Mouse (Mus musculus): ENCODE results near the gene Ascc1. TPM values are rescaled to one million over a fixed set of nuclear protein-coding genes. Genes with fewer than 3 reads are reported as not detected.
"Not testable (repeated sequence)": the region's sequence is repeated elsewhere in the genome, so short reads cannot be mapped to it uniquely, and the experiment has no call there.

Ascc1 gene
- total RNA-seq, 2 experiments from 2014 or later: 26.1 to 33.7 TPM

GRCm38 (mm10) chr10:60109336-60109735, 106.7 kb downstream of the Ascc1 start:
- no peak for DNase-seq (ENCODE audit: low spot score in 2 of 2)

GRCm38 (mm10) chr10:60109989-60110388, 107.4 kb downstream of the Ascc1 start:
- DNase-seq (ENCODE audit: low spot score in 2 of 2): no peak

DNA sequence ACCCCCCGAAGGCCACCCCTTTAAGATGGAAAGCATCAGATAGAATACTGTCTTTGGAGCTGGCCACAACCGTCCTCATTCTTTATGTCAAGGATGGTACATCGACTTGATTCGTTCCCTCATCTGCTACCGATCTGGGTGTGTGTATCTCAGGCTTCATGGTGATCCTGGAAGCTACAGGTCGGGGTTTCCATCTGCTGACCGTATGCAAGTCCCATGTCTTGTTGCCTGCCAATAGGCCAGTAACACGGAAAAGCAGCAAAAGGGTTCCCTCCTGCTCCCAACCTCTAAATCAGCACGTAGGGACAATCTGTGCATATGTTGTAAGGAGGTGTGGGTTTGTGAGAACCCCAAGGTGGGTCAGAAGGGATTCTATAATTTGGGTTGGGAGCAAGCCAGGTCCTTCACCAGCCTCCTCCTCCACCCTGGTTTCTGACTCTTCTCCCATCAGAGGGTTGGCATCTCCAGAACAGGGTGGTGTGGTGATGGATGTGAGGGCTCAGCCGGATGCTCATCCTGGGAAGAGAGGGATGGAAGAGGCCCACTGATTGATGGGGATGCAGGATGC, 108.4 kb downstream of the Ascc1 start:
- DNase-seq (ENCODE audit: low spot score in 2 of 2): no peak

GRCm38 (mm10) chr10:60113965-60114690, 111.5 kb downstream of the Ascc1 start:
- no peak for DNase-seq (ENCODE audit: low spot score in 2 of 2)

DNA sequence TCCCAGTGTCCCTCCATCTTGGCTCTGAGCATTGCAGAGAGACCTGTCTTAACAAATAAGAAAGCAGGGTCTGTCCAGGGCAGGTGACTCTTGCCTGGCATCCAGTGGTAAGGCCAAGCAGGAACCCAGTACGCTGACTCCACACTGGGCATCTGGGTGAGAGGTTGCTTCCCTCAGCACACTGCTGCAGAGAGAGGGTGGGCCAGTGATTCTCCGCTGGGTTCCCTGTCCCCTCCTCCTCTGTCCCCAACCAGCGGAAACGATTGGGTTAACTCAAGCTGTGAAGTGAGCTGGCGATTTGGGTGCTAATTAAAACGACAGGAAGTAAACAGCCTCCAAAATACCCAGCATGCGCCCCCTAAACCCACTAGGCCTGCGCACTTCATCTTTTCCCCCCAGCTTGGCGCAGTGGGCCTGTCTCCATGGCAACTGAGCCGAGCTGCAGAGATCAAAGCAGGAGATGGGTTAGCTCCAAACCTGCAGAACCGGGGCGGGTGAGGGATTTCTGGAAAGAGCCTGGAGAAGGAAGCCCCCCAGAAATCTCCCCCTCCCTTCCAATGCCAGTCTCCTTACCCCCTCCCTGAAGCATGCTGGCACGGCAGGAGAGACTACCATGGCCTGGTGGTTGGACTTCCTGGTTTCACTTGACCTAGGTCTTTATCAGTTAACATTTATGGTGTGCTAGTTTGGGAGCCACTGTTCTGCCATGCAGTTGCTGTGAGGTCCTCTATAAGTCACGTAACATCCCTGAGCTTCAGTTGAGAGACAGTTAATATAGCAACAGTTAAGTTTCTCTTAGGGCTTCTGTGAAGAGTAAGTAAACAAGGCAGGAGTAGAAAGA, 113.0 kb downstream of the Ascc1 start:
- DNase-seq (ENCODE audit: low spot score in 2 of 2): no peak

DNA sequence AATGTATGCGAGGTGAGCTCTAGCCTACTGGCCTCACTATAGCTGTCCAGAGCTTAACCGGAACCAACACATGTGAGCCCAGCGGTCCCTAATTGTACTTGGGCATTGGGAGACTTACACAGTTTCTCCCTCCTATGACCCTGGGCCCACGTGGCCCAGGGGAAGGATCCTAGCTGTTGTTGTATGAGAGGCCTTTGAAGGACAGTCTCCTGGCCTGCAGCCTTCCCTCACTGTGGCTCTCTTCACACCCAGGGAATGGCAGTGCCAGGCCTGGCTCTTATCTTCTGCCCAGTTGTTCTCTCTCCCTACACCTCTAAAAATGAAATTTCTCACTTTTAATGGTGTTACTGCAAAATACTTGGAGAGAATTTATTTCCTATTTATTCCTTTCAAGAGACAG, 114.4 kb downstream of the Ascc1 start:
- no peak for DNase-seq (ENCODE audit: low spot score in 2 of 2)

GRCm38 (mm10) chr10:60118464-60118863, 115.9 kb downstream of the Ascc1 start:
- no peak for DNase-seq (ENCODE audit: low spot score in 2 of 2)

DNA sequence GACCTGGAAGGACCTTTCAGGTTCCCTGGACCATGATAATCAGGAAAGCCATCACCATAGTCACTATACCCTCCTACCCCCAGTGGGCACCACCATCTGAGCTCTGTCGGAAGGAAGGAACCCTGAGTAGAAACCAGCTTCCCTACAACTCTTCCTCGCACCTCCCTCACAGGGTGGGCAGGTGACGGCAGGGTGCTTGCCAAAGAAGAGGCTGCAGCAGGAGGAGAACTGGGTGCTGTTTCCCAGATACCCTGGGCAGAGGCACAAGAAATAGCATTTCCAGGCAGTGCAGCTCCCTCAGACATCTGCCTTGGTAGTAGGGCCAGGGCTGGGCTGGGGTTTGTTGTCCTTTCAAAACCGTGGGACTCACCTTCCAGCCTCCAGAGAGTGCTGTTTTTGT, 118.0 kb downstream of the Ascc1 start:
- DNase-seq (ENCODE audit: low spot score in 2 of 2): no peak

- DNase-seq (ENCODE audit: low spot score in 2 of 2): peak; percentile 10 to 42
These were observed 121.5 kb downstream of the Ascc1 start for GRCm38 (mm10) chr10:60124078-60124477.

GRCm38 (mm10) chr10:60125529-60126327, 123.1 kb downstream of the Ascc1 start:
- DNase-seq (ENCODE audit: low spot score in 2 of 2): no peak

DNA sequence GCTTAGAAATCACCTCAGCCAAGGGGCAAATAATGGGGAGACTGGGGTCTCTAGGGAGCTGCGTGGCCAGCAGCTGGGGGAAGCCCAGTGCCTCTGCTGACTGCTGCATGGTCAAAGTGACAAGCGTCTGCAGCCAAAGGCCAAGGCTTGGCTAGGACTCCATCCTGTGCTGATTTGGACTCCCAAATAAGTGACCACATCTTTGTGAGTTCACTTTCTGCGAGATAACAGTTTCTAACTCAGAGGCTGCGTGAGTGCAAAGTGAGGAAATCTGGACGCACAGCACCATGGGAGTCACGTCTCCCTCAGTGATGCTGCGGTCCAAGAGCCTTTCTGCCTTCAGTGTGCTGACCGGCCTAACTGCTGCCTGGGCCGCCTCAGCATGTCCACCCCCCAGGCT, 125.7 kb downstream of the Ascc1 start:
- DNase-seq (ENCODE audit: low spot score in 2 of 2): no peak

- DNase-seq (ENCODE audit: low spot score in 2 of 2): no peak
These were observed 127.9 kb downstream of the Ascc1 start for GRCm38 (mm10) chr10:60130504-60130903.

GRCm38 (mm10) chr10:60133501-60133900, 130.9 kb downstream of the Ascc1 start:
- DNase-seq (ENCODE audit: low spot score in 2 of 2): no peak

DNA sequence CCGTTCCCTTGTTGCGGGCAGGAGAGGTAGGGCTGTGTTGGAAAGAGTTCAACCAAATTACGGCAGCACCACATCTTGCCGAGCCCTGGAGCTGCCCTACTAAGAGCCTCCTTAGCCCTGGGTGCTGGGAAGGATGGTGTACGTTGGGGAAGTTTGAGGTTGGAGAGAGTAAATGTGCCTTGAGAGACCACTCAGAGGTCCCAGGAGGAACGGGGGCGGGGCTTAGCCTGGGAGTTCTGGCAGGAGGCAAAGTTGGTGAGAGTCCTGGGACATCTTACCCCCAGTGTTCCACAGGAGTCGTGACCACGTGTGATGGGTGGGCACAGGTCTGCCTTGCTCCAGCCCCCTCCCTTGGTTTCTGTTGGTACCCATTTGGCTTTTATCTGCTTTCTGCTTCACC, 131.6 kb downstream of the Ascc1 start:
- no peak for DNase-seq (ENCODE audit: low spot score in 2 of 2)

DNA sequence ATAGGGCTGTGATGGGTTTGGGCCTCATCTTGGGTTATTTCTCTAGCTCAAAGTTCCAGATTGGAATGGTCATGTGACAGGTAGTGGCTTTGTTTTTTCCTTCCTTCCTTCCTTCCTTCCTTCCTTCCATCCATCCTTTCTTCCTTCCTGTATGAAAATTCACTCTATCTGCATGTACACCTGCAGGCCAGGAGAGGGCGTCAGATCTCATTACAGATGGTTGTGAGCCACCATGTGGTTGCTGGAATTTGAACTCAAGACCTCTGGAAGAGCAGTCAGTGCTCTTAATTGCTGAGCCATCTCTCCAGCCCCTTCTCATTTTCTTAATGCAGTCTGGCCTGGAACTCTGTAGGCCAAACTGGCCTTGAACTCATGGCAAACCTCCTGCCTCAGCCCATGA, 133.4 kb downstream of the Ascc1 start:
- not testable (repeated sequence) for DNase-seq (ENCODE audit: low spot score in 2 of 2)

GRCm38 (mm10) chr10:60136935-60137334, 134.3 kb downstream of the Ascc1 start:
- DNase-seq (ENCODE audit: low spot score in 2 of 2): no peak

DNA sequence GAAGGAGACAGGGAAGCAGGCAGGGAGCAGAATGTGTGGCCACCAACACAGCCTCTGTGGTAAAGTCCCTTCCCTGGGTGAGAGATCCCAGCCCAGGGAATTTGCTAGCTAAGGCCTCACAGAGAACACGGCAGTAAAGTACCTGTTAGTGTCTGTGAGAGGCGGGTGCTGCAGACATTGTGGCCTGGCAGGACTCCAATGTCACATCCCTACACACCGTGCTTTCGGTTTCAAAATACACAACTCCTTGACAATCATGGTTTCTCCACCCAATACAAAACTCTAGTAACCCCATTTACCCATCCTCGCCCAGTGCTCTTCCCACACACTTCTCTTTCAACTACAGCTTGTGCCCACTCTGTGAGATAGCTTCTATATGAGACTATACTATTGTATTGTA, 136.1 kb downstream of the Ascc1 start:
- DNase-seq (ENCODE audit: low spot score in 2 of 2): no peak

- DNase-seq (ENCODE audit: low spot score in 2 of 2): no peak
These were observed 138.1 kb downstream of the Ascc1 start for GRCm38 (mm10) chr10:60140751-60141150.

GRCm38 (mm10) chr10:60141656-60142160, 139.1 kb downstream of the Ascc1 start:
- DNase-seq (ENCODE audit: low spot score in 2 of 2): no peak

DNA sequence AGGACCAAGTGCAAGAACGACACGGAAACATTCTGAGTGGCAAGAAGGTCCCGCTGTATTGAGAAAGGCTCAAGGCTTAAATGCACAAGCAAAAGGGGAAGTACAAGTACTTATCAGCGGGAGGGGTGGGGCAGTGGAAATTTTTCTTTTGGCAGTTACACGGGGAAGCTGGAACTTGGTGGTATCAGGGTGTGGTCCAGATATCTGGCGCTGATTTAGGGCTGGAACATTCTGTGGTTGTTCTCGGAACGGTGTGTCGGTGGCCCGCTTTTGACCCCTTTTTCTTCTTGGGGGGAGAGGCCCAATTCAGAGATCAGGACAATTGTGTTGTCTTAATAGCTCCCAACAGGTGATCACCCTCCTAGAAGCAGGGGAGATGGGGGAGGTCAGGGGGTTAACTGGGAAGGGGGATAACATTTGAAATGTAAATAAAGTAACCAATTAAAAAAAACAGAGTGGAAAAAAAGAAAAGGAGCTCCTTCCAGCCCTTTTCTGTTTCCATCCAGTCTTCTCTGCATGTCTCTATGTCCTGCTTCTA, 145.0 kb downstream of the Ascc1 start:
- DNase-seq (ENCODE audit: low spot score in 2 of 2): not testable (repeated sequence)

DNA sequence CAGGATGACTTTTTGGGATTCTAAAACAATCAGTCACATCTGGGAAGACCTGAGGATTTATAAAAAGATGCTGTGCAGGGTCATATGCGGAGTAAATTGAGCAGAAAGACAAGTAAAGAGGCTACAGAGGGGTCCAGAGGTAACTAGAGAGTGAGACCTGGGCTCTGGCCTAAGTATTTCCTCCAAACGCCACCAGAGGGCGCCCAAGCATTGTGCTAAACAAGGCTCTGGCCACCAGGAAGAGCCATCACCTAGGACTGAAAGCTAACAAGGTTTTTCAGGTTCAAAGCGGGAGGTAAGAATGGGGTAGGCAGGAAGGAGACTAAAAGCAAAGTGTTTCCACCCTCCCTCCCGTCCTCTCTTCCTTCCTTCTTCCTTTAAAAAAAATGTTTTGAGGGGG, 145.5 kb downstream of the Ascc1 start:
- peak; percentile 85 to 88 for DNase-seq (ENCODE audit: low spot score in 2 of 2)
